Mouse (Mus musculus): ENCODE measurements around the gene Glipr1l2. TPM values are rescaled to one million over a fixed set of nuclear protein-coding genes. Genes with fewer than 3 reads are reported as not detected.

Glipr1l2 gene
- polyA plus RNA-seq (2014; fragmentation: Illumina TruSeq; extraction: RNeasy Lipid Tissue Mini Kit (QIAGEN cat#74804); ENCODE audit: low read depth, low replicate concordance): not detected

GRCm38 (mm10) chr10:112083157-112083556 lies at the start of gene Glipr1l2:
Gene Glipr1l2 (plus strand): TSS chr10:112083354.

GRCm38 (mm10) chr10:112059702-112060582 lies 23.2 kb upstream of the Glipr1l2 start, which contains the start of gene Glipr1l1:
Gene Glipr1l1 (plus strand): TSS chr10:112060189.

Other genes with a start within 250 kb of the Glipr1l2 start
- 20.8 TPM for gene Krr1, start 110.7 kb upstream of the Glipr1l2 start, polyA plus RNA-seq (2014; fragmentation: Illumina TruSeq; extraction: RNeasy Lipid Tissue Mini Kit (QIAGEN cat#74804); ENCODE audit: low read depth, low replicate concordance)
- gene Glipr1, start 80.7 kb upstream of the Glipr1l2 start, polyA plus RNA-seq (2014; fragmentation: Illumina TruSeq; extraction: RNeasy Lipid Tissue Mini Kit (QIAGEN cat#74804); ENCODE audit: low read depth, low replicate concordance): 2.4 TPM
- not detected for gene Glipr1l1, start 23.2 kb upstream of the Glipr1l2 start, polyA plus RNA-seq (2014; fragmentation: Illumina TruSeq; extraction: RNeasy Lipid Tissue Mini Kit (QIAGEN cat#74804); ENCODE audit: low read depth, low replicate concordance)
- not detected for gene Glipr1l3, start 77.0 kb downstream of the Glipr1l2 start, polyA plus RNA-seq (2014; fragmentation: Illumina TruSeq; extraction: RNeasy Lipid Tissue Mini Kit (QIAGEN cat#74804); ENCODE audit: low read depth, low replicate concordance)
- gene Caps2, start 80.3 kb downstream of the Glipr1l2 start, polyA plus RNA-seq (2014; fragmentation: Illumina TruSeq; extraction: RNeasy Lipid Tissue Mini Kit (QIAGEN cat#74804); ENCODE audit: low read depth, low replicate concordance): not detected
- not detected for gene Kcnc2, start 187.8 kb downstream of the Glipr1l2 start, polyA plus RNA-seq (2014; fragmentation: Illumina TruSeq; extraction: RNeasy Lipid Tissue Mini Kit (QIAGEN cat#74804); ENCODE audit: low read depth, low replicate concordance)